Mouse (Mus musculus): ENCODE data around the gene Aoc2.
"Not testable (repeated sequence)": the region's sequence is repeated elsewhere in the genome, so short reads cannot be mapped to it uniquely, and the experiment has no call there.

The Aoc2 gene

DNA sequence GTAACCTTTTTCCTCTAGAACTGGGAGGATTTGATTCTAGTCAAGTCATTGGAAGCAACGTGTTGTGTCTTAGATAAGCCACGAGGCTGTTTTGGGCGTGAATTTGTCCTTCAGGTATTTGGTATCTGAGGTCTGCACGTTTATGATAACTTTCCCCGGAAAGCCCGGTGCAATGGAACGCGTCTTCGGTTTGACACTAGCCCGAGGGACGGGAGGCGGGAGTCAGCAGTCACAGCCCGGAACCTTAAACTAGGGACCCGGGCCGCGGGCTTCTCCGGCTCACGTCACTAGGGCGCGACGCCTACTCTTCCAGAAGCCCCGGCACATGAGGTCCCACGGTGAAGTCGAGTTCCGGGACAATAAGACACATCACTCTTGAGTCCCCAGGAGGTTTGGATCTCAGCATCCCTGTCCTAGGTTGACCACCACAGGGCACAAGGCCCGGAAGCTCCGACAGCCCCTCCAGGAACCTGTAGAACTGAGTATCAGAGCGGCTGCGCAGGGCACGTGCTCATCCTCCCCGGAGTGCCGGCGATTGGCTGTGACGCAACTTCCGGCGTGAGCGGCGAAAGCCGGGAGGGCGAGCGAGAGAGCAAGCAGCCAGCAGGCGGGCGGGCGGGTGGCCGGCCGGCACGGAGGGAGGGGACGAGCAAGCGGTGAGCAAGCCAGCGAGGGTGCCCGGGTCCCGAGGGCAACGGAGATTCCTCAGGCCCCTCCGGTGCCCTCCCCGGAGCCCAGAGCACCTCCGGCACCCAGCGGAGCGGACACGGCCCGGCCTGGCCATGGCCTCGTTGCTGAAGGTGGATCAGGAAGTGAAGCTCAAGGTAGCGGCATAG lies 9.0 kb upstream of the Aoc2 start, which contains the start of gene Psme3:
TSS of gene Psme3 (plus strand) at position 549 of the 836 bp plus-strand sequence.
- in situ Hi-C loops (cut with MboI, MseI), result no loop called here

DNA sequence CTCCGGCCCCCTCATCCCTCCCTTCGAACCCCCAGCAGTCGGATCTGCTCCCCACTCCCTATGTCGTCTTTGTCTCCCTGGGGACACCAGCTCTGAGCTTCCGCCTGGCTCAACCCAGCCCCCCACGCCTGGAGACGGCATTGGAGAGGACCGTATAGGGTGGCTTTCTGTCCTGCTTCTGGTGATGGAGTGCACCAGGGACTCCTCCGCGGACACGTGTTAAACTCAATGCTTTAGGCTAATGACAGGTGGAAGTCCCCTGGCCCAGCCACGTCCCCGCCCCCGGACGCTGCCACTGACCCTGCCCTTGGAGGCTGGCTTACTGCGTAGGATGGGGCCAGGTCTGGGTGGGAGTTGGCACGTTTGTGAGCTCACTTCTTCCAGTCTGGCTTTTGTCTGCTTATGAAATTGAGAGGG lies 8.4 kb upstream of the Aoc2 start:
- in situ Hi-C loops (cut with MboI, MseI), result no loop called here

DNA sequence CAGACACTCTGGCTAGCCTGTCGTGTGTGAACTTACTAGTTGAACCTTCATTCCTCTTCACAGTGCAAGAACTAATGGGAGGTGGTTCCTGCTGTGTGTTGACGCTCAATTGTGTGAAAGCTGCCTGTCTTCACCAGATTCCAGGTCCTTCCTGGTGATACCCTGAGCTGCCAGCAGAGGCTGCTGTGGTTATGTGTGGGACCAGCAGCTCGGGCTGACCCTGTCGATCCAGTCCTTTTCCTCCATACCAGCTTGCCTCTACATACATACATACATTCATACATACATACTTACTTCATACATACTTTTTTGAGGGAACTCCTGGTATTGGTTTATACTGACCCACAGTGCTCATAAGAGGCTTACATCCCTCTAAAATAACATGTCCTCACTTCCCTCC lies 1.3 kb upstream of the Aoc2 start:
- in situ Hi-C loops (cut with MboI, MseI), result no loop called here

- in situ Hi-C loops (cut with MboI, MseI), result not testable (repeated sequence)
These were observed 338 bp downstream of the Aoc2 start for GRCm38 (mm10) chr11:101325201-101325600.

DNA sequence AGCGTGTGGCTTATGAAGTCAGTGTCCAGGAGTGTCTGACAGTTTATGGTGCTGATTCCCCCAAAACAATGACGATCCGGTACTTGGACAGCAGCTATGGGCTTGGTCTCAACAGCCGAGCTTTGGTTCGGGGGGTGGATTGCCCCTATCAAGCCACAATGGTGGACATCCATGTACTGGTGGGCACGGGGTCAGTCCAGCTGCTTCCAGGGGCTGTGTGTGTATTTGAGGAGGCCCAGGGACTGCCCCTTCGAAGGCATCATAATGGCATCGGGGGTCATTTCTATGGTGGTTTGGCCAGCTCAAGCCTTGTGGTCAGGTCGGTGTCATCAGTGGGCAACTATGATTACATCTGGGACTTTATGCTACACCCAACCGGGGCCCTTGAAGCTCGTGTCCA lies 1.3 kb downstream of the Aoc2 start:
- in situ Hi-C loops (cut with MboI, MseI), result no loop called here

DNA sequence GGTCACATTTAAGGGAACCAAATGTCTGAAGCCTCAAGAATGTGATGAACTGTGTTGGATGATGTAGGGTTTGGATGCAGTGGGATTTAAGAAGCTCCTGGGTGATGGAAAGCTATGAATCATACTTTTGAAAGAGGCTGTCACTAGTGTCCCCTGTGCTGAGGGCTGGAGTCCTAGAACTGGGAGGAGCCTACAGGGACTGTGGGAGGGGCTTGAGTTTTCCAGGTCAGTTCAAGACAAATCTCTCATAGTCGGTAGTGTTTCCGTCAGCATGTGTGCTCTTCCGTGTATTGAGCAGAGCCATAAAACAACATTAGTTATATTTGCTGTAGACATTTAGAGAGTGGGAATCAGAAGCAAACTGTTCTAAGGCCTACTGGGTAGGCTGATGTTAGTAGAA lies 2.4 kb downstream of the Aoc2 start:
- in situ Hi-C loops (cut with MboI, MseI), result no loop called here

DNA sequence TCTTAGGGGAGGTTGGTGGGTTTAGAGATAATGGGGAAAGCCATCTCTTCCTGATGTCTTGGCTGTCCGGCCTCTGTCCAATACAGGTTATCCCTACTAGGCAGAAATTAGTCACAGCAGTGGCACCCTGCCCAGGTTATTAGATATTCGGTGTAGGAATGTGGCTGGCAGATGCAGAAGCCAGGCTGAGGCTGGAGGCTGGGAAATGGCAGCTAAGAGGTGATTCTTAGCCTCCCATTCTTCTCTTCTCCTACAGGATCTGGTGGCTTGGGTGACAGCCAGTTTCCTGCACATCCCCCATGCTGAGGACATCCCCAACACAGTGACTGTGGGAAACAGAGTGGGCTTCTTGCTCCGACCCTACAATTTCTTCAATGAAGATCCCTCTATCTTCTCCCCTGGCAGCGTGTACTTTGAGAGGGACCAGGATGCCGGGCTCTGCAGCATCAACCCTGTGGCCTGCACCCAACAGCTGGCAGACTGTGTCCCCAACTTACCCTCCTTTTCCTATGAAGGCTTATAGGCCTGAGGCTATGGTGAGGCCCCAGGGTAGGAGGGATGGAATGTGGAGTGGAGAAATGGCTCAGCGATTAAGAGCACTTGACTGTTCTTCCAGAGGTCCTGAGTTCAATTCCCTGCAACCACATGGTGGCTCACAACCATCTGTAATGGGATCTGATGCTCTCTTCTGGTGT lies 4.2 kb downstream of the Aoc2 start:
- in situ Hi-C loops (cut with MboI, MseI), result no loop called here

DNA sequence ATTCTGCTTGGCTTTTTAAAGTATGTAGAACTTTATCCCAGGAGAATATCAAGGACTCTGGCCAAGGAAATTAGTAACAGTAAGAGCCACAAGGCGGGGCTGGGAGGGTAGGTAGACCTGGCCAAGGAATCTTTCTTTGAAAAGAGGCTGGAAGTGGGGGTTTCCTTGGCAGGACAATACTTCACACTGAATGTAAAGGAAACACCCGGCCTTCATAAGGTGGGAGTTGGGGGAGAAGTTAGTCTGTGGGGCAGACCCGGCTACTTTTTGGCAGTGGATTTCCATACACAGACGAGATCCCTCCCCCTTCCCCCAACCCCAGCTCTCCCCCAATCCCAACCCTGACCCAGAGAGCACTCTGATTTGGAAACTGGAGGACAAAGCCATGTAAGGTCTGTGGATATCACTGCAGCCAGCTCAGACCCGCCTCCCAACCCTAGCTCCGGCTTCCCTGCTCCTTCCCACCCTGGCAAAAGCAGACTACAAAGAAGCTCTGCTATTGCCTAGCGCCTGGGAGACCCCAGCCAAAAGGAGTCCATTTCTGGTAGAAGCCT lies 5.6 kb downstream of the Aoc2 start, which contains the start of gene Aoc3:
TSS of gene Aoc3 (plus strand) at position 235 of the 554 bp plus-strand sequence.
- in situ Hi-C loops (cut with MboI, MseI), result loop anchor here (5.0 kb wide), 1 partner anchor 67 kb away; no protein-coding TSS in a partner anchor

GRCm38 (mm10) chr11:101330961-101331360 lies 6.1 kb downstream of the Aoc2 start:
- in situ Hi-C loops (cut with MboI, MseI), result loop anchor here (5.0 kb wide), 1 partner anchor 66 kb away; no protein-coding TSS in a partner anchor

- in situ Hi-C loops (cut with MboI, MseI), result loop anchor here (5.0 kb wide), 1 partner anchor 65 kb away; no protein-coding TSS in a partner anchor
These were observed 7.7 kb downstream of the Aoc2 start for GRCm38 (mm10) chr11:101332537-101332936.

- in situ Hi-C loops (cut with MboI, MseI), result loop anchor here (5.0 kb wide), 1 partner anchor 63 kb away; no protein-coding TSS in a partner anchor
These were observed 9.2 kb downstream of the Aoc2 start for GRCm38 (mm10) chr11:101334023-101334422.

GRCm38 (mm10) chr11:101334516-101334915 lies 9.7 kb downstream of the Aoc2 start:
- in situ Hi-C loops (cut with MboI, MseI), result loop anchor here (5.0 kb wide), 1 partner anchor 63 kb away; no protein-coding TSS in a partner anchor

DNA sequence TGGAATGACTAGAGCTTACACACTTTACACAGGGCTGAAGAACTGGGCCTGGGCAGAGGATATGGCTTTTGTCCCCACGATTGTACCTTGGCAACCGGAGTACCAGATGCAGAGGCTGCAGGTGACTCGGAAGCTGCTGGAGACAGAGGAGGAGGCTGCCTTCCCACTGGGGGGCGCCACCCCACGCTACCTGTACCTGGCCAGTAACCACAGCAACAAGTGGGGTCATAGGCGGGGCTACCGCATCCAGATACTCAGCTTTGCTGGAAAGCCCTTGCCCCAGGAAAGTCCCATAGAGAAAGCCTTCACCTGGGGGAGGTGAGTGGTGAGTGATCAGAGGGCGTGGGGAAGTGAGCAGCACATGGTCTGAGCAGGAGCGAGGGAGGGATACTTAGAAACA lies 10.8 kb downstream of the Aoc2 start:
- in situ Hi-C loops (cut with MboI, MseI), result no loop called here

DNA sequence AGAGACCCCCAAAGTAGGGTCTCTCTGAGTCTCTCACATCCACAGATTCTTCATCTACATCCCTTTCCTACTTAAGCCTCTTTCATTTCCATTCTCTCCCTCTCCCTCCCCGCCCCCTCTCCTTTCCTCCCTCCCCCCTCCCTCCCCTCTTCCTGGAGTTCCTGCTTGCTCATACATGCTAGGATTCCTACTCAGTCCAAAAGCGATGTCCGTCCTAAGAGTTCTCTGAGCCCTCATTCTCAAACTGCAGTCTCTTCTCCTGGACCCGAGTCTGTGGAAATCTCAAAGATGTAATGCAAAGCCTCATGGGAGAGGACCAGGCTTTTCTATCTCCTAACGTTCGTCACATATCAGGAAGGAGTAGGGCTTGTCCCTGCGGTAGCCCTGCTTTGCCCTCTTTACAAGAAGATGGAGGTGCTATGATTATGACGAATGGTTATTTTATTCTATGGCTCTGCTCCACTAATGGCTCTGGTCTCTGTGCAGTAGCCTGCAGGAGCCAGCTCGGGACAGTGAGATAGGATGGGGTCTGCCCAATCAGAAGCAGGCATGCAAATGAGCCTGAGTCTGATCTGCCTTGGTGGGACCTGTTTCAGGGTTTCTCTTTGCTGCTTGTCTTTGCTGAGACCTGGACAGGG lies 13.4 kb downstream of the Aoc2 start:
- in situ Hi-C loops (cut with MboI, MseI), result no loop called here

DNA sequence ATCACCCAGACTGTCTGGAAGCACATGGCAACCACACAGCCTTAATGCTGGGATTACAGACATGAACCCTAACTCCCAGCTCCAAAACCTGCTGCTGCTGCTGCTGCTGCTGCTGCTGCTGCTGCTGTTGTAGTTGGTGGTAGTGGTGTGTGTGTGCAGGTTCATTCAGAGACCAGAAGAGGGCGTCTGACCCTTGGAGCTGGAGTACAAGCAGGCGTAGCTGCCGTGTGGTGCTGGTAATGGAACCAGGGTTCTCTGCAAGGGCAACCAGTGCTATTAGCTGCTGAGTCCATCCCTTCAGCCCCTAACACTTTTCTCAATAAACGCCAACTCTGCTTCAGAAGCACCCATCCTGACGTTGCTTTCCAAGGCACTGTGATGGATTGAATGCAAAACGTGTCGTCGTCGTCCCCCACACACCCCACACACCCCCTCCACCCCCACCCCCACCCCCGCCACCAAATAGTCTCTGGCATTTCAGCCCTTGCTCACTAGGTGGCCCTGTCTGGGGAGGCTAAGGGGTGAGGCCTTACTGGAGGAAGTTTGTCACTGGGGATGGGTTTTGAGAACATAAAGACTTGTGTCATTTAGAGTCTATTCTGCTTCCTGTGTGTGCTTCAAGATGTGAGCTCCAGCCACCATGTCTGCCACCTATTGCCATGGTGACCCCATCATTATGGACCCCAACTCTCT lies 22.4 kb downstream of the Aoc2 start:
- in situ Hi-C loops (cut with MboI, MseI), result no loop called here

DNA sequence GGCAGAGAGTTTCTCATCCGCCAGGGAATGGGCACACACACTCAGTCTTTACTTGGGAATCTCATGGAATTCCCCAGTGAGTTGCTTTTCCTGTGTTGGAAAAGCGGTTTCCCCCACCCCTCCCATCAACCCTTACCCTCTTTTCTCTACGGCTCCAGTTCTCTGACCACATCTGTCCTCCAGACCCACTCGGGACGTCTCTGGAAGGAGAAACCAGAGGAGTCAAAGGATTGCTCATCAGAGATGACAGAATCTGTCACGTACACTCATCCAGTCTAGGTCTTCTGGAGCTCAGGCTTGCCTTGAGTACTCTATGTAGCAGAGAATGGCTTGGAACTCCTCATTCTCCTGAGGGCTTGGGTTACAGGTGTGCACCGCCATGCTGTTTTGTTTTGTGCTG lies 23.9 kb downstream of the Aoc2 start:
- in situ Hi-C loops (cut with MboI, MseI), result no loop called here

DNA sequence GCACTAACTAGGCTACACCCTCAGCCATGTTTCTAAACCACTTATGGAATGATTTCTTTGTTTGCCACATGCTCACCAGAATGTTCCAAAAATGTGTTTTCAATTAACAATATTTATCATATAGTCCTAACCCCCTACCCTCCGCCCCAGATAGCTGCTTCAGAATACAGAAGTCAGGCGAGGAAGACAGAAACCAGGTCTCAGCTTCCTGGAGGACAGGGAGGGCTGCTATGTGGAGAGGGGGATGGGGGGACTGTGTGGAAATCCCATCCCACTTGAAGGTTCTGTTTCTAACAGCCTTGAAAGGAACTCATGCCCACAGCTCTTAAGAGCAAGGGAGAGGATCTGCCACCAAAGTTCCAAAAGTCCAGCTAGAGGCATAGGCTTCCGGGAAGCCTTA lies 24.4 kb downstream of the Aoc2 start:
- in situ Hi-C loops (cut with MboI, MseI), result no loop called here

DNA sequence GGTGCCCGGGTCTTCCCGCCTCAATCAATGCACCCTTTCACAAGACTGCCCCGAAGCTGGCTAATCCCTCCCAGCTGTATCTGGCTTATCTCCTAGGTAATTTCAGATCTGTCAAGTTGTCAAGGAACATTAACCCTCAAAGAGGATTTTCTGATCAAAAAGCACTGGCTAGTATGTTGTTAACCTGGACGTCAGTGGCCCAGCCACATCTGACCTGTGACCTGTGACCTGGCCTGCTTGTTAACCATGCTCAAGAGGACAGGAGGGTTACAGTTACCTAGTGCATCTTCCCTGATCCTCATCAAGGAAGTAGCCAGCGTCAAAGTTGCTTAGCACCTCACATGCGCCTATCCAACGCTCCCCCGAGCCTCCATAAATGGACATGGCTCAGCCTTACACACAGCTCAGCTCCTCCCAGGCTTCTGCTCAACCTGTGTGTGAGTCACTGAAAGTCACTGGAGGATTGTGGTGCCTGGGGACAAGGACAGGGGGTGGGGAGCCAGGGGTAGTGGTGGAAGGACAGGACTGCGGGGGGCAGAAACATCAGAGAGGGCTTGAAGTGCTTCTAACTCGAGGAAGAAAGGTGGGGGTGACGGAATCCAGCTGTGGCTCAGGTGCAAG lies 26.3 kb downstream of the Aoc2 start:
- in situ Hi-C loops (cut with MboI, MseI), result no loop called here

DNA sequence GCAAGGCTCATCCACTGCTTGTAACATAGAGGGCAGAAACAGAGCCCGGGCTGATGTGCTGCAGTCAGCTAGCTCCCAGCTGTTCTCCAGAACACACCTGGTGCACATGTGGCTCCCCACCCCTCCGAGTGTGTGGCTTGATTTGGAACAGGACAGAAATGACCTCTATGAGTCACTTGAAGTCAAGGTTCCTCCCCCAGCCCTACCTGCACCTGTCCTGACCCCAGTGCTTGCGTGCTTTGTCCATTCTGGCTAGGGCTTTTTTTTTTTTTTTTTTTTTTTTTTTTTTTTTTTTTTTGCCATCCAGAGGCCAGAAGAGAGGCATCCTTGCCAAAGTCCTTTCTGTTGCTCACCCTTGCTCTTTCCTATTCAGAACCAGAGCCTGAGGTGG lies 26.9 kb downstream of the Aoc2 start:
- in situ Hi-C loops (cut with MboI, MseI), result no loop called here

DNA sequence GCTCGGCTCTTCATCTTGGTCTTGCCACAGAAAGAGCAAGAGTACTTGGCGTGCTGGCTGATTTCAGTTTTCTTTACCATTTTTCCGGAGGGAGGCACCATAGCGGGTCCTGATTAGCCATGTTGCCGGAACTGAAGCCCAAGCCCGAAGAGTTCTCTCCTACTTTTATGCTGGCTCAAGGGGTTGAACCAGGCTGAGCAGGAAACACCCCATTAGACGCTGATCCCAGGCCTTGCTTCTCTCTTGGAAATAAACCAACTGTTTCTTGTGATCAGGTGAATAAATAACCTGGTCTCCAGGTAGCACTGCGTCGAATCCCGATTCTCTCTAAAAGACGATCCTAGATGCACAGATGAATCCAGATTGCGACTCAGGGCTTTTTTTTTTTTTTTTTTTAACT lies 28.6 kb downstream of the Aoc2 start:
- in situ Hi-C loops (cut with MboI, MseI), result no loop called here
